Mouse (Mus musculus) midbrain, embryonic 12.5 days (tissue): ENCODE results near the gene Olfr391-ps. TPM values are rescaled to one million over a fixed set of nuclear protein-coding genes. Genes with fewer than 3 reads are reported as not detected.

ENCODE experiments used
- ATAC-seq: fragments of 200-750 bp; cut with Nextera tagmentation; 2 replicates; pipeline ENCODE4 v1.8.0; 2017; ENCODE audit warnings: low read depth, moderate TSS enrichment, moderate library complexity; ENCODE audit not compliant: low FRiP score
- H3K27ac ChIP-seq: fragments of 300-500 bp; sonication (generic); replicated peaks from 2 replicates; pipeline ENCODE4 v1.5.1; 2016; ENCODE audit warnings: mild to moderate bottlenecking
- H3K27me3 ChIP-seq: fragments of 300-500 bp; sonication (generic); 2 replicates; pipeline ENCODE4 v1.6.1; 2016; ENCODE audit warnings: mild to moderate bottlenecking
- H3K36me3 ChIP-seq: fragments of 300-500 bp; sonication (generic); 2 replicates; pipeline ENCODE4 v1.6.1; 2016
- H3K4me1 ChIP-seq: fragments of 300-500 bp; sonication (generic); 2 replicates; pipeline ENCODE4 v1.6.1; 2016
- H3K4me2 ChIP-seq: fragments of 300-500 bp; sonication (generic); replicated peaks from 2 replicates; pipeline ENCODE4 v1.6.1; 2016; ENCODE audit warnings: mild to moderate bottlenecking, moderate library complexity
- H3K4me3 ChIP-seq: fragments of 300-500 bp; sonication (generic); 2 replicates; pipeline ENCODE4 v1.5.1; 2016; ENCODE audit warnings: mild to moderate bottlenecking
- H3K9ac ChIP-seq: fragments of 300-500 bp; sonication (generic); replicated peaks from 2 replicates; pipeline ENCODE4 v1.6.1; 2016; ENCODE audit warnings: mild to moderate bottlenecking, moderate library complexity
- H3K9me3 ChIP-seq: fragments of 300-500 bp; sonication (generic); 2 replicates; pipeline ENCODE4 v1.6.1; 2016; ENCODE audit warnings: mild to moderate bottlenecking
- WGBS: fragments of 180-500 bp; shearing (Covaris S2); methylation state at CpG from one replicate; pipeline ENCODE4 v1.1.7; 2016; 5-methylcytosine and 5-hydroxymethylcytosine counted together
- polyA plus RNA-seq: library from polyadenylated mRNA; unstranded; fragments of >200 nt; fragmentation: Nextera tagmentation; extraction: Ambion mirVana; gene quantifications from 2 replicates; pipeline ENCODE4 v1.2.1, GENCODE M21; 2016

The Olfr391-ps gene
- polyA plus RNA-seq: not detected in 2 replicates

- Histone ChIP-seq H3K36me3 (no peaks in the 10 kb centered on the region), H3K9me3 (peaks cover 5% of the 10 kb centered on the region; the same call in 1 of the 2 replicates), H3K4me1 (no peaks in the 10 kb centered on the region), H3K4me2 (no peak within 1 kb of the TSS), H3K27ac (no peak within 1 kb of the TSS), H3K27me3 (no peaks in the 10 kb centered on the region), H3K9ac (no peak within 1 kb of the TSS), H3K4me3 (no peak within 1 kb of the TSS)
- no peak for ATAC-seq
- 28% methylated on average over 1 of the region's 1 CpGs for WGBS
These were observed at the start of gene Olfr391-ps for GRCm38 (mm10) chr11:73802952-73803351. Gene Olfr391-ps (minus strand): TSS chr11:73803052.

GRCm38 (mm10) chr11:73851354-73851753 lies 48.5 kb upstream of the Olfr391-ps start, which contains the start of gene Olfr393:
Gene Olfr393 (minus strand): TSS chr11:73851454.
- H3K36me3 ChIP-seq: no peaks in the 10 kb centered on the region
- ATAC-seq: no peak
- no peak within 1 kb of the TSS for H3K27ac ChIP-seq
- H3K4me1 ChIP-seq: no peaks in the 10 kb centered on the region
- H3K9ac ChIP-seq: no peak within 1 kb of the TSS
- H3K9me3 ChIP-seq: peaks cover 12% of the 10 kb centered on the region
- H3K27me3 ChIP-seq: no peaks in the 10 kb centered on the region
- H3K4me3 ChIP-seq: no peak within 1 kb of the TSS
- H3K4me2 ChIP-seq: no peak within 1 kb of the TSS

- H3K4me2 ChIP-seq: no peak within 1 kb of the TSS
- no peak for ATAC-seq
- H3K9ac ChIP-seq: no peak within 1 kb of the TSS
- no peak within 1 kb of the TSS for H3K4me3 ChIP-seq
- no peaks in the 10 kb centered on the region for H3K27me3 ChIP-seq
- no peaks in the 10 kb centered on the region for H3K4me1 ChIP-seq
- 90% methylated on average over 1 of the region's 1 CpGs for WGBS
- H3K36me3 ChIP-seq: no peaks in the 10 kb centered on the region
- peaks cover 5% of the 10 kb centered on the region; the same call in 1 of the 2 replicates for H3K9me3 ChIP-seq
- H3K27ac ChIP-seq: no peak within 1 kb of the TSS
These were observed 14.1 kb upstream of the Olfr391-ps start, which contains the start of gene Olfr392 for GRCm38 (mm10) chr11:73816949-73817348. Gene Olfr392 (minus strand): TSS chr11:73817049.

GRCm38 (mm10) chr11:73782664-73783063 lies 20.2 kb downstream of the Olfr391-ps start, which contains the start of gene Olfr390:
Gene Olfr390 (plus strand): TSS chr11:73782964.
- H3K4me1 ChIP-seq: no peaks in the 10 kb centered on the region
- H3K9ac ChIP-seq: no peak within 1 kb of the TSS
- 0 out of 2 replicates have a peak, but pooled peaks cover 11% of the 10 kb centered on the region for H3K9me3 ChIP-seq
- 66% methylated on average over 1 of the region's 1 CpGs for WGBS
- no peak within 1 kb of the TSS for H3K27ac ChIP-seq
- H3K36me3 ChIP-seq: no peaks in the 10 kb centered on the region
- no peak within 1 kb of the TSS for H3K4me3 ChIP-seq
- no peak within 1 kb of the TSS for H3K4me2 ChIP-seq
- ATAC-seq: no peak
- no peaks in the 10 kb centered on the region for H3K27me3 ChIP-seq

- Histone ChIP-seq H3K27me3 (no peaks in the 10 kb centered on the region), H3K4me3 (no peak within 1 kb of the TSS), H3K4me2 (no peak within 1 kb of the TSS), H3K27ac (no peak within 1 kb of the TSS), H3K4me1 (no peaks in the 10 kb centered on the region), H3K9ac (no peak within 1 kb of the TSS), H3K36me3 (no peaks in the 10 kb centered on the region), H3K9me3 (0 out of 2 replicates have a peak, but pooled peaks cover 13% of the 10 kb centered on the region)
- 97% methylated on average over 1 of the region's 1 CpGs for WGBS
- no peak for ATAC-seq
These were observed 22.2 kb downstream of the Olfr391-ps start, which contains the start of gene Olfr389 for GRCm38 (mm10) chr11:73780613-73781012. Gene Olfr389 (minus strand): TSS chr11:73780713.

GRCm38 (mm10) chr11:73759115-73759514 lies 43.7 kb downstream of the Olfr391-ps start:
- H3K36me3 ChIP-seq: no peaks in the 10 kb centered on the region
- H3K4me2 ChIP-seq: no peak overlapping the region
- H3K4me1 ChIP-seq: no peaks in the 10 kb centered on the region
- no peak overlapping the region for H3K27ac ChIP-seq
- no peaks in the 10 kb centered on the region for H3K27me3 ChIP-seq
- H3K4me3 ChIP-seq: no peak overlapping the region
- peaks cover 27% of the 10 kb centered on the region for H3K9me3 ChIP-seq
- no peak for ATAC-seq
- no peak overlapping the region for H3K9ac ChIP-seq

Other genes starting within 250 kb of the Olfr391-ps start
- not detected in 2 replicates for gene Olfr385, start 210.0 kb downstream of the Olfr391-ps start, polyA plus RNA-seq
- not detected in 2 replicates for gene Olfr384, start 204.5 kb downstream of the Olfr391-ps start, polyA plus RNA-seq
- gene Zfp735, start 114.3 kb downstream of the Olfr391-ps start, polyA plus RNA-seq: not detected in 2 replicates
- not detected in 2 replicates for gene Olfr389, start 22.3 kb downstream of the Olfr391-ps start, polyA plus RNA-seq
- gene Olfr390, start 20.1 kb downstream of the Olfr391-ps start, polyA plus RNA-seq: not detected in 2 replicates
- gene Olfr392, start 14.0 kb upstream of the Olfr391-ps start, polyA plus RNA-seq: not detected in 2 replicates
- gene Olfr393, start 48.4 kb upstream of the Olfr391-ps start, polyA plus RNA-seq: not detected in 2 replicates
- not detected in 2 replicates for gene Olfr394, start 87.7 kb upstream of the Olfr391-ps start, polyA plus RNA-seq
- not detected in 2 replicates for gene Olfr395, start 106.2 kb upstream of the Olfr391-ps start, polyA plus RNA-seq
- not detected in 2 replicates for gene Olfr23, start 133.6 kb upstream of the Olfr391-ps start, polyA plus RNA-seq
- gene Olfr397, start 157.8 kb upstream of the Olfr391-ps start, polyA plus RNA-seq: not detected in 2 replicates
- not detected in 2 replicates for gene Olfr398, start 187.4 kb upstream of the Olfr391-ps start, polyA plus RNA-seq